Mouse (Mus musculus): ENCODE measurements around the gene Gm49361. TPM values are rescaled to one million over a fixed set of nuclear protein-coding genes. Genes with fewer than 3 reads are reported as not detected.
"Not testable (repeated sequence)": the region's sequence is repeated elsewhere in the genome, so short reads cannot be mapped to it uniquely, and the experiment has no call there.

Gm49361 gene
- 1 to 10 TPM; 3.3 to 3.4 TPM for total RNA-seq (2021)
- long read RNA-seq, experiment 1: 0 reads
- long read RNA-seq, experiment 2: 0 reads

- DNase-seq (ENCODE audit: low spot score in 2 of 2): peak; percentile 93 to 94
Observed at GRCm38 (mm10) chr14:57746001-57746771, at the start of gene Gm49361. Gene Gm49361, minus strand, starts transcription at chr14:57746103.

- DNase-seq (ENCODE audit: low spot score in 2 of 2): no peak
Observed at GRCm38 (mm10) chr14:57791171-57791570, 45.3 kb upstream of the Gm49361 start.

- DNase-seq (ENCODE audit: low spot score in 2 of 2): no peak
Observed at GRCm38 (mm10) chr14:57789759-57790158, 43.9 kb upstream of the Gm49361 start.

- DNase-seq (ENCODE audit: low spot score in 2 of 2): no peak
Observed at GRCm38 (mm10) chr14:57789311-57789710, 43.4 kb upstream of the Gm49361 start.

GRCm38 (mm10) chr14:57787406-57787805 lies 41.5 kb upstream of the Gm49361 start:
- DNase-seq (ENCODE audit: low spot score in 2 of 2): no peak

GRCm38 (mm10) chr14:57772157-57772815 lies 26.4 kb upstream of the Gm49361 start:
- no peak for DNase-seq (ENCODE audit: low spot score in 2 of 2)

- no peak for DNase-seq (ENCODE audit: low spot score in 2 of 2)
Observed at GRCm38 (mm10) chr14:57769102-57769501, 23.2 kb upstream of the Gm49361 start.

GRCm38 (mm10) chr14:57760447-57761412 lies 14.8 kb upstream of the Gm49361 start:
- DNase-seq (ENCODE audit: low spot score in 2 of 2): no peak

- DNase-seq (ENCODE audit: low spot score in 2 of 2): no peak
Observed at GRCm38 (mm10) chr14:57758237-57758636, 12.3 kb upstream of the Gm49361 start, which contains the start of gene Lats2. Gene Lats2, minus strand, starts transcription at chr14:57758388.

- DNase-seq (ENCODE audit: low spot score in 2 of 2): no peak
Observed at GRCm38 (mm10) chr14:57756094-57756493, 10.2 kb upstream of the Gm49361 start.

- DNase-seq (ENCODE audit: low spot score in 2 of 2): no peak
Observed at GRCm38 (mm10) chr14:57755661-57756060, 9.8 kb upstream of the Gm49361 start.

GRCm38 (mm10) chr14:57753351-57753992 lies 7.6 kb upstream of the Gm49361 start:
- no peak for DNase-seq (ENCODE audit: low spot score in 2 of 2)

GRCm38 (mm10) chr14:57751006-57751405 lies 5.1 kb upstream of the Gm49361 start:
- not testable (repeated sequence) for DNase-seq (ENCODE audit: low spot score in 2 of 2)

- no peak for DNase-seq (ENCODE audit: low spot score in 2 of 2)
Observed at GRCm38 (mm10) chr14:57749501-57749900, 3.6 kb upstream of the Gm49361 start.

- peak; percentile 60 to 63 for DNase-seq (ENCODE audit: low spot score in 2 of 2)
Observed at GRCm38 (mm10) chr14:57745291-57745969, 473 bp downstream of the Gm49361 start.

GRCm38 (mm10) chr14:57744547-57744946 lies 1.4 kb downstream of the Gm49361 start:
- no peak for DNase-seq (ENCODE audit: low spot score in 2 of 2)

- DNase-seq (ENCODE audit: low spot score in 2 of 2): no peak
Observed at GRCm38 (mm10) chr14:57740651-57741050, 5.3 kb downstream of the Gm49361 start.

- no peak for DNase-seq (ENCODE audit: low spot score in 2 of 2)
Observed at GRCm38 (mm10) chr14:57737089-57737488, 8.8 kb downstream of the Gm49361 start.

GRCm38 (mm10) chr14:57736141-57736540 lies 9.8 kb downstream of the Gm49361 start:
- DNase-seq (ENCODE audit: low spot score in 2 of 2): no peak

- no peak for DNase-seq (ENCODE audit: low spot score in 2 of 2)
Observed at GRCm38 (mm10) chr14:57732668-57733293, 13.1 kb downstream of the Gm49361 start.
